Mouse (Mus musculus) frontal cortex, adult 2 months (tissue): Measurements from ENCODE around the gene Apbb2. TPM values are rescaled to one million over a fixed set of nuclear protein-coding genes. Genes with fewer than 3 reads are reported as not detected.
"Not testable (repeated sequence)": the region's sequence is repeated elsewhere in the genome, so short reads cannot be mapped to it uniquely, and the experiment has no call there.

Experiments
- DNase-seq, 2 experiments: peaks; one replicate each; pipeline ENCODE4 v3.0.0; 2022; ENCODE audit warnings: low spot score in 1 of 2; ENCODE audit errors: extremely low spot score in 1 of 2
- polyA plus RNA-seq: library from polyadenylated mRNA; depleted of rRNA; stranded (reverse); fragments of >200 nt; gene quantifications from 2 replicates; pipeline ENCODE4 v1.2.3, GENCODE M21; 2012; rRNA removed

Apbb2 gene
- polyA plus RNA-seq, 1 experiment: 20.8 TPM

DNA sequence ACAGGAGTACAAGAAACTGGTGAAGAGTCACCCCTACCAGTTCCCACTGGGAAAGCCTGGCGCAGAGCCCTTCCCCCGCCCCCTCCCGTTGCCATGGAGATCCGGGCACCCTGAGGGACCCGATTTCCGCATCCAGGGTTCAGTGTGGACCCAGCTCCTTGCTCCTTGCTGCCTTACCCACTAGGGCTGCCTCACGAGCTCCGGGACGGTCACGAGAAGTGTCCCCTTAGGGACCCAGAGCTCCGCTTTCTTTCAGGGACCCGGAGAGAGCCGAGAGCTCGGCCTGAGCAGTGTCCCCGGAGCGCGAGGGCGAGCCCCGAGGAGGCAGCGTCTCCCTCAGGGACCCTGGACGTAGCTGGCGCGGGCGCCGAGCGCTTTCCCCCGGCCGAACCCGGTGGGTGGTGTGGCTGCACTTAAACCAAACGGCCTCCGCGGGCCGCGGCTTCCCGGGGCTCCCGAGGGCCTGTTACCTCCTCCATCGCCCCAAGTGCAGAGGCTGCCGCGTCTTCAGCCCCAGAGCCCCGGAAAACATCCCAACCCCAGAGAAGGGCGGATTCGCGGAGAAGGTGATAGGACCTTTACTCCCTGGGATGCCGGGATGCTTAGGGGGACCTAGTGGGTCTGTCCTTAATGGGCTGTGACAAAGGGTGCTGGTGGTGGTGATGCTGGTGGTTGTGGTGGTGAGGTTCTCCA, 358.7 kb downstream of the Apbb2 start, which contains the start of gene Nsun7:
Nsun7 (plus strand) TSS at position 142 of the 693 bp plus-strand sequence.
- DNase-seq: peak; percentile 56 to 90

- not testable (repeated sequence) for DNase-seq
Measured at GRCm38 (mm10) chr5:66259431-66259755, 359.2 kb downstream of the Apbb2 start.

DNA sequence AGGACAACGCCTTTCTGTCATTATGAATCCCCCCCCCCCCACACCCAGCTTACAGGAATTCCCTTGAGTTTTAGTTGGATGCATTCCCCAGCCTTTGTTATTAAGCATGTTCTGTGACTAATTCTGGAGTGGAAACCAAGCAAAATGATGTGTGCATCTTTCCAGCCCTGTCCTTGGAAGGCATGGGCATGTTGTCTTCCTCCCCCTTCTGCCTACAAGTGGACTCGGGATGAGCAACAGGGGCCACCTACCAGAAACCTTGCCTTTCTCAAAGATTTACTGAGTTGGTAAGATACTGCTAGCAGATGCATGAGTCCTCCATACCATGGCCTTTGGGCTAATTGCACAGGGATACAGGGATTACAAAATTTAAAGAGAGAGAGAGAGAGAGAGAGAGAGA, 359.6 kb downstream of the Apbb2 start:
- DNase-seq: no peak

DNA sequence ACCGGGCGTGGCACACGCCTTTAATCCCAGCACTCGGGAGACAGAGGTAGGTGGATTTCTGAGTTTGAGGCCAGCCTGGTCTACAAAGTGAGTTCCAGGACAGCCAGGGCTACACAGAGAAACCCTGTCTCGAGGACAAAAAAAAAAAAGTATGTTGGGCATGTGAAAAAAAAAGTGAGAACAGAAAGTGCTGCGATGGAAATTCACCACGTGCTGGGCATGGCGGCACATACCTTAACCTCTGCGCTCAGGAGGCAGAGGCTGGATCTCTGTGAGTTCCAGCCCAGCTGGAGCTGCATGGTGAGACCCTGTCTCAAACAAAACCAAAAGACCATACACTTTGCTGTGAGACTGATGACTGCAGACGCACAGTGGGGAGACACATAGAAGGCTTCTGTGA, 363.5 kb downstream of the Apbb2 start:
- DNase-seq: no peak

- DNase-seq: no peak
Measured at GRCm38 (mm10) chr5:66253219-66253618, 365.4 kb downstream of the Apbb2 start.

Other genes with a start within 250 kb of the Apbb2 start
- 1,035 and 1,066 TPM in 2 replicates for gene Uchl1, start 57.3 kb upstream of the Apbb2 start, polyA plus RNA-seq
- 75.4 and 83.3 TPM in 2 replicates for gene Limch1, start 127.0 kb upstream of the Apbb2 start, polyA plus RNA-seq